Mouse (Mus musculus) embryonic facial prominence, embryonic 13.5 days (tissue): ENCODE data around the gene Akirin2. TPM values are rescaled to one million over a fixed set of nuclear protein-coding genes. Genes with fewer than 3 reads are reported as not detected.

Experiments used
- ATAC-seq: fragments of 200-750 bp; cut with Nextera tagmentation; 2 replicates; pipeline ENCODE4 v1.8.0; 2017; ENCODE audit warnings: low read depth; ENCODE audit not compliant: insufficient number of reproducible peaks, insufficient read depth, low FRiP score, low TSS enrichment
- H3K27ac ChIP-seq: fragments of 300-500 bp; sonication (generic); 2 replicates; pipeline ENCODE4 v1.5.1; 2015; ENCODE audit warnings: moderate library complexity, mild to moderate bottlenecking, inconsistent platforms
- H3K27me3 ChIP-seq: fragments of 300-500 bp; sonication (generic); 2 replicates; pipeline ENCODE4 v1.6.1; 2015; ENCODE audit warnings: mild to moderate bottlenecking, inconsistent platforms
- H3K36me3 ChIP-seq: fragments of 300-500 bp; sonication (generic); 2 replicates; pipeline ENCODE4 v1.6.1; 2015; ENCODE audit warnings: mild to moderate bottlenecking, inconsistent platforms
- H3K4me1 ChIP-seq: fragments of 300-500 bp; sonication (generic); 2 replicates; pipeline ENCODE4 v1.6.1; 2015; ENCODE audit warnings: inconsistent platforms
- H3K4me2 ChIP-seq: fragments of 300-500 bp; sonication (generic); 2 replicates; pipeline ENCODE4 v1.6.1; 2015; ENCODE audit warnings: moderate library complexity, mild to moderate bottlenecking, inconsistent platforms
- H3K4me3 ChIP-seq: fragments of 300-500 bp; sonication (generic); 2 replicates; pipeline ENCODE4 v1.5.1; 2015; ENCODE audit warnings: mild to moderate bottlenecking, inconsistent platforms
- H3K9ac ChIP-seq: fragments of 300-500 bp; sonication (generic); 2 replicates; pipeline ENCODE4 v1.6.1; 2015; ENCODE audit warnings: mild to moderate bottlenecking, inconsistent platforms
- H3K9me3 ChIP-seq: fragments of 300-500 bp; sonication (generic); 2 replicates; pipeline ENCODE4 v1.6.1; 2016; ENCODE audit warnings: inconsistent platforms
- WGBS: fragments of 180-500 bp; shearing (Covaris S2); methylation state at CpG from one replicate; pipeline ENCODE4 v1.1.7; 2015; ENCODE audit warnings: mixed read lengths; 5-methylcytosine and 5-hydroxymethylcytosine counted together
- polyA plus RNA-seq: library from polyadenylated mRNA; unstranded; fragments of >200 nt; fragmentation: Nextera tagmentation; extraction: Ambion mirVana; gene quantifications from 2 replicates; pipeline ENCODE4 v1.2.1, GENCODE M21; 2015

The Akirin2 gene
- polyA plus RNA-seq, 1 experiment from 2014 or later = 59.0 TPM

DNA sequence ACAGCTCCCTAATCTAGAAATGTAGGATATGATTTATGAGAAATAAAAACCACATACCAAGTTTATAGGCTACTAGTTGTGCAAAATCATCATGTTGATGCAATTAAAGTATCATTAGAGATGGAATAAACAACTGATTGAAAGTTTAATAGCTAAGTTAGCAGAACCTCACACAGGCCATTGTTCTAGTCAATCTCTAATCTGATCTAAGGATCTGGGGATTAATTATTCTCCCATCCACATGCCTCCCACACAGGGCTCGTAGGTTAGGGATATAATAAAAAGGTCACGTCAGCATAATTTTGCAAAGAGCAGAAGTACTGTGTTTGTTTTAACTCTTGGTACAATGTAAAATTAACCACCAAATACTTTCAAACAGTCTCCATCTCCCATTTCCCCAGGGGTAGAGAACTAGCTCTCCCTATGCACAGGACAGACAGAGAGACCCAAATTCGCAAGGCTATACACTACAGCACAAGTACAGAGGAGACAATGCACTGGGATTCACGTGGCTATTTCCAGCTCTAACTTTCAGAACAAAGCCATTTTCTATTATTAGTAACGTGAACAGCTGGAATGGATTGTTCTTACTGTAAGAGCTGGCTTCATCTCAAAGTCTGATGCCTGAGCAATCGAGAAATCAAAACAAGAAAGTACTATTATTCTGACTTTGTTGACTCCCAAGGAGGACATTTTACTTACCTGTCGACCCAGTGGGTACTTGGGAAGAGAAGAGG is 34.3 kb downstream of the Akirin2 start:
- no peaks in the 10 kb centered on the region for H3K9me3 ChIP-seq
- H3K4me1 ChIP-seq = no peaks in the 10 kb centered on the region
- H3K4me3 ChIP-seq = no peak overlapping the region
- 69% methylated on average over 7 of the region's 7 CpGs for WGBS
- no peaks in the 10 kb centered on the region for H3K27me3 ChIP-seq
- no peak overlapping the region for H3K9ac ChIP-seq
- H3K36me3 ChIP-seq = peaks cover 50% of the 10 kb centered on the region
- no peak overlapping the region for H3K27ac ChIP-seq
- H3K4me2 ChIP-seq = no peak overlapping the region
- no peak for ATAC-seq

DNA sequence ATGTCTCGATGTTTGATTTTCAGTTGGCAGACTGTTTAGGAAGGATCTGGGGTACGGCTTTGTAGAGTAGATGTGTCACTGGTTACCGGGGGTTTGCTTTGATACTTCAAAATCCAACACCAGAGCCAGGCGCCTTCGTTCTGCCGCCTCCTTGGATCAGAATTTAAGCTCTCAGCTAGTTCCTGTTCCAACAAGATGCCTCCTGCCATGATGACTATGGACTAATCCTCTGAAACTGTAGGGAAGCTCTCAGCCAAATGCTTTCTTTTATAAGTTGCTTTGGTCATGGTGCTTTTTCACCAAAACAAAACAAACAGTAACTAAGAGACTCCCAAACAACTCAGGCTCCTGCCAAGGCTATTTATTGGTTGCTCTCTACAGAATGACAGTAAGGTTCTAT is 52.4 kb downstream of the Akirin2 start:
- H3K27me3 ChIP-seq = no peaks in the 10 kb centered on the region
- no peaks in the 10 kb centered on the region for H3K9me3 ChIP-seq
- H3K4me3 ChIP-seq = no peak overlapping the region
- H3K36me3 ChIP-seq = peaks cover 66% of the 10 kb centered on the region
- WGBS = 97% methylated on average over 6 of the region's 6 CpGs
- no peak overlapping the region for H3K4me2 ChIP-seq
- H3K27ac ChIP-seq = no peak overlapping the region
- no peak for ATAC-seq
- no peaks in the 10 kb centered on the region for H3K4me1 ChIP-seq
- no peak overlapping the region for H3K9ac ChIP-seq

DNA sequence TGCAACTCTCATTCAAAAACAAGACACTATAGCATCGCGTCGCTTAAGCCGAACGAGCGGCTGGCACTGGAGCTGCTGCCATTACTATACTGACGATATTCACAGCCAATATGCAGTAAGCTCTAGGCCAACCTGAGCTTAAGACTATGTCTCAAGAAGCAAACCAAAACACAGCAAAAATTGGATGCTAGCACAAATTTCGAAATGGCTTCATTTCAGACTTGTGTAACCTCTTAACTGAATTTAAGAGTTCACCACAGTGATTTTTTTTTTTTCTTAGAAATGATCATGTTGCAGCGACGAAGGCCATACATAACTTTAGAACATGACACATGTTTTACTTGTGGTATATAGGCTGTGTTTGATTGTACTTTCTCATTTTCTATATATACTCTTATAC is 55.9 kb downstream of the Akirin2 start:
- Histone ChIP-seq H3K4me3 (no peak overlapping the region), H3K36me3 (peaks cover 53% of the 10 kb centered on the region), H3K27me3 (no peaks in the 10 kb centered on the region), H3K4me2 (no peak overlapping the region), H3K4me1 (no peaks in the 10 kb centered on the region), H3K9ac (no peak overlapping the region), H3K27ac (no peak overlapping the region), H3K9me3 (no peaks in the 10 kb centered on the region)
- no peak for ATAC-seq
- 94% methylated on average over 10 of the region's 10 CpGs for WGBS

DNA sequence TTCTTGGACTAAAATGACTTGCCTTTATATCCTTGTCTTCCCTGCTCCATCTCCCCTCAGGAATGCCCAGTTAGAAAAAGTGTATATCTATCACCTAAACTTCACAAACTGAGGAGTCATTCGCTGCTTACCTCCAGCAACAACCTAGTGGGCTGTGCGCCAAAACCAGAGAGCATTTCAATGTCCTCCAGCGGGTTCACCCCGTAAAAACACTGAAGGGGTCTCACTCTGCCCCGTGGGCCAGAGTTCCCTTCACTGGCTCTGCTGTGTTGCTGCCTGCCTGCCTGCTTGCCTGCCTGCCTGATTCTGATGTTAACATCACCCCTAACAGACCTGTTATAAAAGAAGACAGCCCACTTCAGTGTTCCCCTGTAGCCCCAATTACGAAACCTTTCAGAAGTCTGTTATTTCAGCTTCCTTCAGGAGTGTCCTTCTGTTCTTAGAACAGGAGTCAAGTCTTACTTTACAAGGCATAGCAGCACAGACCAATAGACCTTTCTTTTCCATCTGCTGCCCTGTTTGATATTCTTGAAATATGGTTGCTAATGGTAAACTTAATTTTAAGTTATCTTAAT is 62.9 kb downstream of the Akirin2 start:
- Histone ChIP-seq H3K4me3 (peak overlapping the region; percentile 84), H3K4me1 (peaks cover 23% of the 10 kb centered on the region), H3K9me3 (no peaks in the 10 kb centered on the region), H3K27me3 (no peaks in the 10 kb centered on the region), H3K36me3 (peaks cover 12% of the 10 kb centered on the region), H3K27ac (peak overlapping the region; percentile 94; the same call in 1 of the 2 replicates), H3K4me2 (peak overlapping the region; percentile 72), H3K9ac (peak overlapping the region; percentile 89)
- 61% methylated on average over 6 of the region's 6 CpGs for WGBS
- no peak for ATAC-seq

DNA sequence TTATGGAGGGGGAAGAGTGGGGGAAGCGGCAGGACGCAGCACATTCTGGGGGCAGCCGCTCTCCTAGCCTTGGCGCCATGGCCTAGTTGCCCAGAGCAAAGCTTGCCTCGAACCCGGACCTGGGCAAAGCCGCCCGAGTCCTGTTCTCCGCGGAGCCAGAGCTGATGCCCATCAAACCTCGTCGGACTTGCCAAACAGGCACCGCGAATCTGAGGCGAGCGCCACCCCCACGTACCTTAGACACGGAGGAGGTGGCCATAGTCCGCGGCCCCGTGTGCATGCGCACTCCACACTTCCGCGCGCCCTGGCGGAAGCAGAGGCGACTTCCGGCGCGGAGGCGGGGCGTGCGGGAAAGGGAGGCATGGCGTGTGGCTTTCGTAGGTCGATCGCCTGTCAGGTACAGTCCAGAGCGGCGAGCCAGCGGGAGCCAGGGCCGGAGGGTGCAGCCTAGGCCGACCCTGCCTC is 63.9 kb downstream of the Akirin2 start, which contains the start of the genes Orc3 and Rars2:
Gene Orc3 (minus strand): TSS at position 315 of the 465 bp plus-strand sequence.
Gene Rars2 (plus strand): TSS at position 328 of the 465 bp plus-strand sequence.
- Histone ChIP-seq H3K4me2 (peak within 1 kb of the TSS; percentile 72), H3K27me3 (no peaks in the 10 kb centered on the region), H3K9ac (peak within 1 kb of the TSS; percentile 89), H3K36me3 (peaks cover 7% of the 10 kb centered on the region), H3K27ac (peak within 1 kb of the TSS; percentile 94), H3K9me3 (no peaks in the 10 kb centered on the region), H3K4me3 (peak within 1 kb of the TSS; percentile 84), H3K4me1 (peaks cover 23% of the 10 kb centered on the region)
- WGBS = under 1% methylated on average over 42 of the region's 42 CpGs
- ATAC-seq = peak; percentile 98

DNA sequence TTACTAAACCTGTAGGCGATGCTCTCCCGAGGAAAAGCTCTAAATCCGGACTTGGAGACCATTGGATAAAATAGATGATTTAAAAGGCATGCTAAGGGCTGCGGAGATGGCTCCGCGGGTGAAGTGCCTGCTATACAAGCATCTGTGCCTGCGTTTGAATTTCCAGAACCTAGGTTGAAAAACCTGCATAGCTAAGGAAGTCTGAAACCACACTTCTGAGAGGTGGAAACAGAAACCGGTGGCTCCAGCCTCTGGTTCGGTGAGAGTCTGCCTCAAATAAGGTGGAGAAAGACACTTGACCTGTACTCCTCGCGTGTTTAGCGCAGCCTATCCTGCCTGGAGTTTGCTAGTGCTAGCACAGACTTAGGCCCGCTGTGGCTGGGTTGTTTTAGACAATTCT is 64.6 kb downstream of the Akirin2 start:
- Histone ChIP-seq H3K27me3 (no peaks in the 10 kb centered on the region), H3K36me3 (0 out of 2 replicates have a peak, but pooled peaks cover 4% of the 10 kb centered on the region), H3K4me2 (peak overlapping the region; percentile 72), H3K9me3 (no peaks in the 10 kb centered on the region), H3K27ac (peak overlapping the region; percentile 94; the same call in 1 of the 2 replicates), H3K9ac (peak overlapping the region; percentile 89), H3K4me1 (peaks cover 23% of the 10 kb centered on the region), H3K4me3 (peak overlapping the region; percentile 84)
- 2% methylated on average over 13 of the region's 13 CpGs for WGBS
- no peak for ATAC-seq

DNA sequence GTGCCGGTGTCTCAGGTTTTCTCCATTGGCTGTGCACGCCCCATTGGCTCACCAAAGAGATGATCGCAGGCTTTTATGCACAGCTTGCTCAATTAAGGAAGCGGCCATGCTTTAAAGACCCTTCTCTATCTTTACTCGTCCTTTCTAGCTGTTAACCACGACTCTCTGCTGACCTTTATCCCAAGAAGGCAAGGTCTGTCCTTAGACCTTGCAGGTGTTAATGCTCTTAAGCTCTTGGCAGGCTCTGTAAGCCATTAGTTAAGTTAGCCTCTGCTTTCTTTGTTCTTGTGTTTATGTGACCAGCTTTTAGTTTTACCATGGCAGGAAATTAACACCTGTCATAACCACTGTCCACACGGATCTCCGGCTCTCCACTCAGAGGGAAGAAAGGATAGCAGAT is 65.4 kb downstream of the Akirin2 start:
- Histone ChIP-seq H3K9me3 (no peaks in the 10 kb centered on the region), H3K9ac (peak overlapping the region; percentile 89; the same call in 1 of the 2 replicates), H3K27me3 (no peaks in the 10 kb centered on the region), H3K4me1 (peaks cover 23% of the 10 kb centered on the region), H3K4me2 (peak overlapping the region; percentile 72), H3K36me3 (0 out of 2 replicates have a peak, but pooled peaks cover 4% of the 10 kb centered on the region), H3K27ac (no peak overlapping the region), H3K4me3 (peak overlapping the region; percentile 84)
- 70% methylated on average over 8 of the region's 8 CpGs for WGBS
- no peak for ATAC-seq

Other genes with a start within 250 kb of the Akirin2 start
- 91.3 and 102 TPM in 2 replicates for gene Orc3, start 64.0 kb downstream of the Akirin2 start, polyA plus RNA-seq
- gene Rars2, start 64.0 kb downstream of the Akirin2 start, polyA plus RNA-seq = 68.0 and 72.1 TPM in 2 replicates
- gene Slc35a1, start 136.5 kb downstream of the Akirin2 start, polyA plus RNA-seq = 50.4 and 50.9 TPM in 2 replicates
- 0.27 and 1.3 TPM in 2 replicates for gene Cfap206, start 179.3 kb downstream of the Akirin2 start, polyA plus RNA-seq
- not detected in 2 replicates for gene Gm136, start 205.3 kb downstream of the Akirin2 start, polyA plus RNA-seq
- gene Smim8, start 227.5 kb downstream of the Akirin2 start, polyA plus RNA-seq = 54.0 and 55.2 TPM in 2 replicates